Mouse (Mus musculus) forelimb bud, embryonic 11.5 days (tissue): ENCODE measurements at regions not wholly inside any gene's neighbourhood (a gene's known extent, or its start where the extent isn't known, plus 50 kb on each side); places are given as distances from the start of the nearest gene placed in this dataset.

Source experiments
- DNase-seq: peaks from one replicate; pipeline ENCODE4 v3.0.0-alpha.2; 2012; ENCODE audit warnings: low read depth, low spot score

GRCm38 (mm10) chr14:101997535-101997934, 267.8 kb downstream of the Lmo7 start:
- DNase-seq = no peak

- no peak for DNase-seq
Measured at GRCm38 (mm10) chr14:101984401-101984800, 254.6 kb downstream of the Lmo7 start.
